Comparison of ENCODE assay signal across 16 mouse cellular contexts in genomic region chr9:92879812-92880211, GRCm38 (mm10).
"Had no signal": no experiment of that assay in that cellular context is flagged by ENCODE, and none has a peak within 500 bp of the region (broad histone marks: within the 10 kb centered on the region; RNA-seq: fewer than 3 reads in every experiment).

No protein-coding gene starts in this region.

- H3K36me3 ChIP-seq: neural tube, embryonic 13.5 days; neural tube, embryonic 15.5 days; stomach, embryonic 15.5 days had no signal

- H3K27me3 ChIP-seq: neural tube, embryonic 13.5 days; neural tube, embryonic 15.5 days; stomach, embryonic 15.5 days had no signal

- H3K4me3 ChIP-seq: neural tube, embryonic 13.5 days; neural tube, embryonic 15.5 days; stomach, embryonic 15.5 days had no signal

- DNase-seq: retina, postnatal 1 day; right cerebral cortex, adult 18-20 months; right cerebral cortex, postnatal 14 days; right cerebral cortex, postnatal 25 days; right cerebral cortex, postnatal 4 days; spleen, adult 18-20 months; thymus, adult 18-20 months; thymus, adult 2 months; thymus, postnatal 14 days; thymus, postnatal 25 days; thymus, postnatal 36 days; thymus, postnatal 4 days had no signal

- H3K4me2 ChIP-seq: neural tube, embryonic 13.5 days; neural tube, embryonic 15.5 days; stomach, embryonic 15.5 days had no signal

- H3K9ac ChIP-seq: neural tube, embryonic 13.5 days; neural tube, embryonic 15.5 days; stomach, embryonic 15.5 days had no signal

- H3K9me3 ChIP-seq: neural tube, embryonic 13.5 days; neural tube, embryonic 15.5 days; stomach, embryonic 15.5 days had no signal

- H3K27ac ChIP-seq: neural tube, embryonic 13.5 days; neural tube, embryonic 15.5 days; stomach, embryonic 15.5 days; stomach, postnatal 0 days had no signal

- H3K4me1 ChIP-seq: stomach, embryonic 15.5 days had no signal
